Mouse (Mus musculus) spleen, postnatal 10 days (tissue): ENCODE results near the gene Lrch1.
A peak's percentile ranks its signal among the peaks of the same experiment; 100 is the strongest.

Experiments used
- DNase-seq, 2 experiments: peaks; one replicate each; pipeline ENCODE4 v3.0.0; 2021 to 2022; ENCODE audit warnings: low spot score in 2 of 2

Gene Lrch1

GRCm38 (mm10) chr14:74947376-74948013 lies at the start of gene Lrch1:
Gene Lrch1 (minus strand): TSS chr14:74947876.
- DNase-seq: peak; percentile 81 to 88

GRCm38 (mm10) chr14:74997041-74997440 lies 49.4 kb upstream of the Lrch1 start:
- DNase-seq: no peak

GRCm38 (mm10) chr14:74996556-74996955 lies 48.9 kb upstream of the Lrch1 start:
- DNase-seq: no peak

GRCm38 (mm10) chr14:74990504-74990903 lies 42.8 kb upstream of the Lrch1 start:
- DNase-seq: no peak

DNA sequence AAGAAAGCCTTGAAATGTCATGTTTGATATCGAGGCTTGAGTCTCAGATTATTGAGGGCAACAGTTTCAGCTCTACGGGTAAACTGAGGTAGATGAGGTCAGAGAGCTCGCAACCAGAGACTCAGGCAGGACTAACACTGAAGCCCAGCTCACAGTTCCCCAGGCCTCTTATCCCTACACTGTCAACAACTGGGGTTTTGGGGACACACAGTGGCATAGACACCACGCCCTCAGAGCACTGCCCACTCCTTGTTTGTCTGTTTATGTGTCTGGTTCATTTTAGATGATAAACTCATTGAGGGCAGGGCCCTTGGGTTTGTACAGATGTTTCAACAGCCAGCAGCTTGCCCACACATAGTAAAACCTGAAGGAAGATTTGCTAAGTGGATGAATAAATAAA lies 42.2 kb upstream of the Lrch1 start:
- DNase-seq: no peak

GRCm38 (mm10) chr14:74989322-74989721 lies 41.6 kb upstream of the Lrch1 start:
- DNase-seq: no peak

DNA sequence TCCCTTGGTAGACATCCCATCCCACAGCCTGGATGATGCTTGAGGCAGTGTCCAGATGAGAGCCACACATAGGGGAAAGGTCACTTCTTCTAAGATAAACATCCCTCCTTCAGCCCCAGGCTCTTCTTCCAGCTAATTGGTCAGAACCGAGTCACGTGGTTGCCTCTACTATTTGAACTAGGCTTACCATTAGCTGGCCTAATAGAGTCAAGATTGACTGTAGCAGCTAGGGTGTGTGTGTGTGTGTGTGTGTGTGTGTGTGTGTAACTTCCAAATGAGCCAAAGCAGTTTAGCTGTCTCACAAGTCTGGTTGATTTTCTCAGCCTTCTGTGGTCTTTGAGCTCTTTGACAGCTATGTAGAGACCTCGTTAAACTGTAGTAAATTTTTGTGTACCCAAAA lies 38.9 kb upstream of the Lrch1 start:
- no peak for DNase-seq

GRCm38 (mm10) chr14:74985658-74986057 lies 38.0 kb upstream of the Lrch1 start:
- no peak for DNase-seq

- peak in 1 of 2 experiments; percentile 39 for DNase-seq
Measured at GRCm38 (mm10) chr14:74984817-74985391, 37.2 kb upstream of the Lrch1 start.

- no peak for DNase-seq
Measured at GRCm38 (mm10) chr14:74983079-74983478, 35.4 kb upstream of the Lrch1 start.

DNA sequence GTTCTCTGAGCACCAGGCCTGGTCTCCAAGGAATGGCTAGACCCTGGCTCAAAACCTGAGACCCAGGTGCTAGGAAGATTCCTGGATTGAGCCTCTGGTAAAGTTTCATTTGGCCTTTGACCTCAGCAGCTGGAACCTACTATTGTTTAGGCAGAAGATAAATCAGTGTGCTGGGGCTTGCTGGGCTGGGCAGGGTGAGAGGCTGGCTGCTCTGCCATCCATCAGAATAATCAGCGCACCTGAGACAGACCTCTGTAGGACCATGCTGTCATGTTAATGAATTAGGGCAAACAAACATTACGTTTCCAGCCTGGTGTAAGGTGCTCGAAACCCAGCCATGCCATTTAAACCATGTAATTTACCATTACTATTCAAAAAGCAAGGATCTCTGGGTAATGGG lies 33.3 kb upstream of the Lrch1 start:
- no peak for DNase-seq

DNA sequence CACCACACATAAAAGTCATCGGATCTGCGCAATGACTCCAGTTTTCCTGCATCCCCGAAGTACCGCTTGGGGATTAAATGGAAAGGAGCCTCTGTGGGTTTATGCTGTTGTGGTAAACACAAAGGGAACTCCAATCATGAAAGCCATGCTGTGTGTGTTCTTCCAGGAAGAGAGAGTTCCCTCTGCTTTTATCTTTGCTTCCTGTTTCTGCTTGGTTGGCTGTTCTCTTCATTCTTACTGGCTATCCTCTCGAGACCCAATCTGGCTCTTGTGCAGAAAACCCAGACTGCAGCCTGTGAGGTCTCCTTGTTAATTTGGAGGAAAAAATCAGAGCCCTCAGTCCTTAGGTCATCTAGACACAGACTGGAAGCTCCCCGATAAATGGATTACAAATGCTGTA lies 29.3 kb upstream of the Lrch1 start:
- DNase-seq: no peak

GRCm38 (mm10) chr14:74974136-74974651 lies 26.5 kb upstream of the Lrch1 start:
- DNase-seq: no peak

GRCm38 (mm10) chr14:74972687-74973086 lies 25.0 kb upstream of the Lrch1 start:
- no peak for DNase-seq

GRCm38 (mm10) chr14:74972216-74972615 lies 24.5 kb upstream of the Lrch1 start:
- no peak for DNase-seq

GRCm38 (mm10) chr14:74963402-74963764 lies 15.7 kb upstream of the Lrch1 start:
- DNase-seq: no peak

DNA sequence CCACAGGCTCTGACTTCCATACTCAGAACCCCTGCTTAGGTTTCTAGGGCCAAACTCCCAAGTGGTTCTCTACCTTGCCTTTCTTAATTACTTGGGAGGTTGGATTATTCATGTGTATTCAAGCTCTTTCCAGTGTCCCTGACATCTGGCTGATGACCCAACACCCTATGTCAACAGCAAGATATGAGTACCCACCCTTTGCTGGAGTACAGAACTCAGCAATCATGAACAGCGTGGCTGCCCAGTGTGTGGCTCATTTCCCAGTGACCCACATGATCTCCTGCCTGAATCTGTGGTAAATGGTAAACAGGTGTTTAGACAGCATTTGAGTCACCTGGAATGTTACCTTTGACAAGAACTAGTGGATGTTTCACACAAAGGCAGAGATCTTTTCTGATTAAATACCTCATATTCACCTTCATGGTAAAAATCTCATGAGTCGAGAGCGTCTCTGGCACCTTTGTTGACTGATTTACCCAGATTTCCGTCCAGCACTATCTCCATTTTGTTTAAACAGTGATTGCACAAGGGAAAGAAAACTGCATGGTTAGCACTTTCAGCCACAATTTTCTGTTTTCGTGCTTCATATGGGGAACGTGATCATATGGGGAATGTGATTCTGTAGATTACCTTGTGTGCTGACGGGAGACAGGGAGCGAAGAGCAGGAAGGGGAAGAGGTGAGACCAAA lies 15.2 kb upstream of the Lrch1 start:
- DNase-seq: no peak

DNA sequence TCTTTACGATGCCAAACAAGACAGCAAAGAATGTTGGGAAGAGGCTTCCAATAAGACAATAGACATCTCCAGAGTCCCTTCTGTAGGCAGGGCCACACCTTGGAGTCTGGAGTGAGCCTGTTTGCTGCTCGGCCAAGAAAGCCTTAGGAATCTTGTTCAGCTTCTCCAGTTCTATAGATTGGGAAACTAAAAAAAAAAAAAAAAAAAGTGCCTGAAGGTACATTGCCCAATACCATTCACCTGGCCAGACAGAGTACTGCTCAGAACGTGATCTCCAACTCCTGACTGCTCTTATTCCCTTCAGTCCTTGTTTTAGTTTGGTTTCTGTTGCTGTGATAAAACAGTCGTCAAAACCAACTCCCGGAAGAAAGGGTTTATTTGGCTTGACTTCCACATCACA lies 12.9 kb upstream of the Lrch1 start:
- no peak for DNase-seq

DNA sequence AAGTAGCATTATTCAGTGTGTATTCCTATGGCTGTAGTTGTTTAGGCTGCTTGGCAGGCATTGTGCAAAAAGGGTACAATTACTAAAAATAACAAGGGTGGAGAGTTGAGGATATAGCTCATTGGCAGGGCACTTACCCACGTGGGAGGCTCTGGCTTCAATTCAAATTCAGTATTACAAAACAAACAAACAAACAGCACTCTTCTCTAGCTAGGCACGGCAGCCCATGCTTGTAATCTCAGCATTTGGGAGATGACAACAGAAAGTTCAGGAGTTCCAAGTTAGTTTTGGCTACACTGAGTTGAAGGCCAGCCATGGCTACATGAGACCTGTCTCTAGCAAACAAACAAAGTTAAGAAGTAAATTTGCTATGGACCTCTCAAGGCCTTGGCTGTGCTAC lies 9.0 kb upstream of the Lrch1 start:
- DNase-seq: no peak

DNA sequence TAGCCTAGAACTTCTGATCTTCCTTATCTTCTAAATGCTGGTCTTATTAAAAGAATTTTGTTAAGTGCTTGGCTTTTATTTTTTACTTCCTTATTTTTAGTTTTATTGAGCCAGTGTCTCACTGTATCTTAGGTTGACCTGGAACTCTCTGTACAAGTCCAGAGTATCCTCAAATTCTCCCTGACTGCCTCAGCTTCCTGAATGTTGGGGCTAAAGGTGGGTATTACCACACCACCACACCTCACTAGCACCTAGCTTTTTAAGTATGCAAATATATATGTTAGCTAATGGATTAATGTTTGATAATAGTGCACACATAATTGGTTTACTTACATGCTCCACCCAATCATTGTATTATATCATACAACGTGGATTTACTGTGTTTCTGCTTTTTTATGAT lies 8.6 kb upstream of the Lrch1 start:
- no peak for DNase-seq

DNA sequence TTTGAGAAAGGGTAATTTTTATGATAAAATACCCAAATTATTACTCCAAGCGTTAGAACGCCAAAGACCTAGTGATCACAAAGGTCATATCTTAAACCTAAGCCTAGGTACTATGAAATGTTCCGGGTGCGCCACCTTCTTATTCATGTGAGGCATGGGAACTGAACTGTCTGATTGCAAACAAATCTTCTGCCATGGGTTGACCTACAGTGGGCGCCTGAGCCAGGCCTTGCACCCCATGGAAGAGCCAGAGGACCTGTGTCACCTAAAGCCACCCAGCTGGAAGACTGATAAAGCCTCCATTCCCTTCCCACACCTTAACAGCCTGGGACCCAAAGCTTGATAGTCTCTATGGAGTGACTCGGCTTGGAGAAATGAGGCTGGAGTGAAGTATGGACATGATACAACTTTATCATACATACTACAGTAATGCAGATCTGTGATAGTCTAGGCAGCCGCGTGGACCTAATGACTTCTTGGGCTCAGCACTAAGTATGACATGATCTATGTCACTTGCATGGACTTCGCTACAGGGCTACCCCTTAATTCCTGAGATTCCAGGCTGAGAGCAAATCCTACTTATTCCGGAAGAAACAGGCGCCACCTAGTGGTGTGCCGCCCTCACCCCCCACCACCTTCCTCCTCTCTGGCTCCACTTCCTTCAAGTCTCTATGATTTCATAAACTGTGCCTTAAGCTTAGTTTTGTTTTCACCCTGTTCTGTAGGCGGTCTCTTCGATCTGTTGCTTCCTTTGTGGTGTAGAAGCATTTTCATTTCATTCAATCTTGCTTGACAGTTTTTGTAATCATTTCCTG lies 957 bp upstream of the Lrch1 start:
- peak; percentile 33 to 62 for DNase-seq

- no peak for DNase-seq
Measured at GRCm38 (mm10) chr14:74948014-74948396, 329 bp upstream of the Lrch1 start.
